Mouse (Mus musculus) G1E (cell line): Measurements from ENCODE around the gene Adgrb3.

Experiments used
- CTCF ChIP-seq: IDR thresholded peaks from 2 replicates; pipeline ENCODE4 v1.5.1; 2012; ENCODE audit warnings: low read depth, low read length, inconsistent platforms, mixed read lengths
- GATA1 ChIP-seq: IDR thresholded peaks from 2 replicates; pipeline ENCODE4 v1.6.1; 2012; ENCODE audit warnings: borderline replicate concordance, low read length, inconsistent platforms, mixed read lengths
- GATA2 ChIP-seq: IDR thresholded peaks from 2 replicates; pipeline ENCODE4 v1.6.1; 2012; ENCODE audit warnings: low read depth, low read length, inconsistent platforms, borderline replicate concordance
- TAL1 ChIP-seq: conservative IDR thresholded peaks from 2 replicates; pipeline ENCODE4 v1.6.1; 2012; ENCODE audit warnings: low read depth, low read length, inconsistent platforms, mixed read lengths

GRCm38 (mm10) chr1:25679656-25680055 lies 149.9 kb downstream of the Adgrb3 start:
- TF ChIP-seq CTCF (no peak), GATA2 (no peak), TAL1 (no peak), GATA1 (no peak)
